Mouse (Mus musculus) C2C12 (cell line): ENCODE results near the gene Txnrd1.

Experiments used
- CTCF ChIP-seq: IDR thresholded peaks from one replicate; pipeline ENCODE4 v1.5.1; 2011; ENCODE audit not compliant: control insufficient read depth, insufficient read depth, insufficient read length
- FOSL1 ChIP-seq: IDR thresholded peaks from one replicate; pipeline ENCODE4 v1.8.0; 2011; ENCODE audit warnings: mild to moderate bottlenecking, low read length; ENCODE audit not compliant: poor library complexity, insufficient read depth, severe bottlenecking
- MAX ChIP-seq: IDR thresholded peaks from one replicate; pipeline ENCODE4 v1.6.1; 2011; ENCODE audit warnings: mild to moderate bottlenecking, control low read depth
- USF1 ChIP-seq: IDR thresholded peaks from one replicate; pipeline ENCODE4 v1.6.1; 2011; ENCODE audit warnings: low read depth, mild to moderate bottlenecking, control low read depth, moderate library complexity

GRCm38 (mm10) chr10:82923547-82923946, 89.8 kb downstream of the Txnrd1 start:
- TF ChIP-seq USF1 (no peak), CTCF (no peak), FOSL1 (no peak), MAX (no peak)
